Mouse (Mus musculus): ENCODE data around the gene Nfasc. TPM values are rescaled to one million over a fixed set of nuclear protein-coding genes. Genes with fewer than 3 reads are reported as not detected.
A peak's percentile ranks its signal among the peaks of the same experiment; 100 is the strongest.

Gene Nfasc
- polyA plus RNA-seq, 1 experiment from 2014 or later, result 4.3 TPM

- 67% methylated on average over 4 of the region's 4 CpGs for WGBS
- H3K27ac ChIP-seq, result no peak overlapping the region
- no peaks in the 10 kb centered on the region for H3K4me1 ChIP-seq (replicated peaks)
- H3K36me3 ChIP-seq, result no peaks in the 10 kb centered on the region
- no peak overlapping the region for H3K9ac ChIP-seq
- no peak for ATAC-seq
- H3K4me2 ChIP-seq (replicated peaks), result no peak overlapping the region
- H3K4me3 ChIP-seq (replicated peaks), result no peak overlapping the region
- no peaks in the 10 kb centered on the region for H3K27me3 ChIP-seq (replicated peaks)
- H3K9me3 ChIP-seq, result no peaks in the 10 kb centered on the region
Measured at GRCm38 (mm10) chr1:132722362-132722761, 19.2 kb downstream of the Nfasc start.

- Histone ChIP-seq H3K9me3 (no peaks in the 10 kb centered on the region), H3K4me1 (replicated peaks) (no peaks in the 10 kb centered on the region), H3K36me3 (no peaks in the 10 kb centered on the region), H3K27ac (no peak overlapping the region), H3K4me2 (replicated peaks) (no peak overlapping the region), H3K27me3 (replicated peaks) (no peaks in the 10 kb centered on the region), H3K4me3 (replicated peaks) (no peak overlapping the region), H3K9ac (no peak overlapping the region)
- ATAC-seq, result no peak
- 64% methylated on average over 3 of the region's 3 CpGs for WGBS
Measured at GRCm38 (mm10) chr1:132721266-132721665, 20.3 kb downstream of the Nfasc start.

GRCm38 (mm10) chr1:132718225-132718624, 23.4 kb downstream of the Nfasc start:
- H3K4me3 ChIP-seq (replicated peaks), result no peak overlapping the region
- H3K4me1 ChIP-seq (replicated peaks), result no peaks in the 10 kb centered on the region
- no peak overlapping the region for H3K4me2 ChIP-seq (replicated peaks)
- H3K27ac ChIP-seq, result no peak overlapping the region
- WGBS, result 66% methylated on average over 5 of the region's 5 CpGs
- no peak for ATAC-seq
- no peaks in the 10 kb centered on the region for H3K36me3 ChIP-seq
- no peak overlapping the region for H3K9ac ChIP-seq
- no peaks in the 10 kb centered on the region for H3K27me3 ChIP-seq (replicated peaks)
- no peaks in the 10 kb centered on the region for H3K9me3 ChIP-seq

- Histone ChIP-seq H3K9me3 (no peaks in the 10 kb centered on the region), H3K9ac (no peak overlapping the region), H3K36me3 (no peaks in the 10 kb centered on the region), H3K27ac (no peak overlapping the region), H3K4me2 (replicated peaks) (no peak overlapping the region), H3K27me3 (replicated peaks) (no peaks in the 10 kb centered on the region), H3K4me1 (replicated peaks) (no peaks in the 10 kb centered on the region), H3K4me3 (replicated peaks) (no peak overlapping the region)
- 90% methylated on average over 9 of the region's 9 CpGs for WGBS
- no peak for ATAC-seq
Measured at GRCm38 (mm10) chr1:132715044-132715443, 26.6 kb downstream of the Nfasc start.

GRCm38 (mm10) chr1:132709419-132709818, 32.2 kb downstream of the Nfasc start:
- no peak for ATAC-seq

GRCm38 (mm10) chr1:132707301-132707700, 34.3 kb downstream of the Nfasc start:
- Histone ChIP-seq H3K9ac (no peak overlapping the region), H3K4me1 (replicated peaks) (no peaks in the 10 kb centered on the region), H3K36me3 (no peaks in the 10 kb centered on the region), H3K27me3 (replicated peaks) (no peaks in the 10 kb centered on the region), H3K4me3 (replicated peaks) (no peak overlapping the region), H3K27ac (no peak overlapping the region), H3K9me3 (no peaks in the 10 kb centered on the region), H3K4me2 (replicated peaks) (no peak overlapping the region)
- 47% methylated on average over 8 of the region's 8 CpGs for WGBS
- no peak for ATAC-seq

More at GRCm38 (mm10) chr1:132709419-132709818, 32.2 kb downstream of the Nfasc start:
- Histone ChIP-seq H3K4me1 (replicated peaks) (no peaks in the 10 kb centered on the region), H3K4me3 (replicated peaks) (no peak overlapping the region), H3K4me2 (replicated peaks) (no peak overlapping the region), H3K27ac (no peak overlapping the region), H3K9ac (no peak overlapping the region), H3K9me3 (no peaks in the 10 kb centered on the region), H3K27me3 (replicated peaks) (no peaks in the 10 kb centered on the region), H3K36me3 (no peaks in the 10 kb centered on the region)
- 67% methylated on average over 5 of the region's 5 CpGs for WGBS

GRCm38 (mm10) chr1:132703467-132703866, 38.1 kb downstream of the Nfasc start:
- peak overlapping the region; percentile 11; the same call in 1 of the 2 replicates for H3K4me2 ChIP-seq (replicated peaks)
- WGBS, result 20% methylated on average over 5 of the region's 5 CpGs
- ATAC-seq, result no peak

GRCm38 (mm10) chr1:132696926-132697325, 44.7 kb downstream of the Nfasc start:
- Histone ChIP-seq H3K27ac (no peak overlapping the region), H3K4me2 (replicated peaks) (no peak overlapping the region), H3K4me3 (replicated peaks) (no peak overlapping the region), H3K27me3 (replicated peaks) (no peaks in the 10 kb centered on the region), H3K36me3 (no peaks in the 10 kb centered on the region), H3K9ac (no peak overlapping the region), H3K4me1 (replicated peaks) (no peaks in the 10 kb centered on the region), H3K9me3 (no peaks in the 10 kb centered on the region)
- ATAC-seq, result no peak
- 62% methylated on average over 4 of the region's 4 CpGs for WGBS

More at GRCm38 (mm10) chr1:132703467-132703866, 38.1 kb downstream of the Nfasc start:
- H3K4me3 ChIP-seq (replicated peaks), result no peak overlapping the region
- H3K9ac ChIP-seq, result no peak overlapping the region
- H3K27ac ChIP-seq, result no peak overlapping the region
- H3K9me3 ChIP-seq, result no peaks in the 10 kb centered on the region
- H3K36me3 ChIP-seq, result no peaks in the 10 kb centered on the region
- no peaks in the 10 kb centered on the region for H3K27me3 ChIP-seq (replicated peaks)
- H3K4me1 ChIP-seq (replicated peaks), result no peaks in the 10 kb centered on the region

GRCm38 (mm10) chr1:132696232-132696631, 45.4 kb downstream of the Nfasc start:
- Histone ChIP-seq H3K27me3 (replicated peaks) (no peaks in the 10 kb centered on the region), H3K9me3 (no peaks in the 10 kb centered on the region), H3K9ac (no peak overlapping the region), H3K36me3 (no peaks in the 10 kb centered on the region), H3K27ac (no peak overlapping the region), H3K4me1 (replicated peaks) (no peaks in the 10 kb centered on the region), H3K4me2 (replicated peaks) (no peak overlapping the region), H3K4me3 (replicated peaks) (no peak overlapping the region)
- no peak for ATAC-seq
- WGBS, result 16% methylated on average over 2 of the region's 2 CpGs

GRCm38 (mm10) chr1:132694007-132694406, 47.6 kb downstream of the Nfasc start:
- H3K27ac ChIP-seq, result no peak overlapping the region
- WGBS, result 31% methylated on average over 9 of the region's 9 CpGs

GRCm38 (mm10) chr1:132689181-132689580, 52.4 kb downstream of the Nfasc start:
- Histone ChIP-seq H3K27ac (no peak overlapping the region), H3K4me1 (replicated peaks) (no peaks in the 10 kb centered on the region), H3K27me3 (replicated peaks) (no peaks in the 10 kb centered on the region), H3K9ac (no peak overlapping the region), H3K4me2 (replicated peaks) (no peak overlapping the region), H3K4me3 (replicated peaks) (no peak overlapping the region), H3K9me3 (no peaks in the 10 kb centered on the region), H3K36me3 (no peaks in the 10 kb centered on the region)
- 49% methylated on average over 3 of the region's 3 CpGs for WGBS
- no peak for ATAC-seq

More at GRCm38 (mm10) chr1:132694007-132694406, 47.6 kb downstream of the Nfasc start:
- Histone ChIP-seq H3K36me3 (no peaks in the 10 kb centered on the region), H3K4me1 (replicated peaks) (no peaks in the 10 kb centered on the region), H3K9ac (no peak overlapping the region), H3K27me3 (replicated peaks) (no peaks in the 10 kb centered on the region), H3K4me2 (replicated peaks) (no peak overlapping the region), H3K9me3 (no peaks in the 10 kb centered on the region), H3K4me3 (replicated peaks) (no peak overlapping the region)
- ATAC-seq, result no peak

GRCm38 (mm10) chr1:132678935-132679334, 62.7 kb downstream of the Nfasc start:
- H3K9me3 ChIP-seq, result no peaks in the 10 kb centered on the region; the same call in 1 of the 2 replicates
- H3K27ac ChIP-seq, result no peak overlapping the region
- H3K9ac ChIP-seq, result no peak overlapping the region
- no peak for ATAC-seq
- H3K4me1 ChIP-seq (replicated peaks), result no peaks in the 10 kb centered on the region
- 51% methylated on average over 12 of the region's 12 CpGs for WGBS
- H3K4me2 ChIP-seq (replicated peaks), result no peak overlapping the region
- H3K4me3 ChIP-seq (replicated peaks), result no peak overlapping the region
- H3K27me3 ChIP-seq (replicated peaks), result no peaks in the 10 kb centered on the region
- H3K36me3 ChIP-seq, result no peaks in the 10 kb centered on the region

- Histone ChIP-seq H3K4me3 (replicated peaks) (no peak overlapping the region), H3K4me2 (replicated peaks) (no peak overlapping the region), H3K4me1 (replicated peaks) (no peaks in the 10 kb centered on the region), H3K27me3 (replicated peaks) (no peaks in the 10 kb centered on the region), H3K9me3 (no peaks in the 10 kb centered on the region; the same call in 1 of the 2 replicates), H3K9ac (no peak overlapping the region), H3K27ac (no peak overlapping the region), H3K36me3 (no peaks in the 10 kb centered on the region)
- no peak for ATAC-seq
- WGBS, result 43% methylated on average over 5 of the region's 5 CpGs
Measured at GRCm38 (mm10) chr1:132678076-132678475, 63.5 kb downstream of the Nfasc start.

Measured in intestine, embryonic 15.5 days (tissue).